Mouse (Mus musculus): ENCODE measurements around the gene Scrn3. TPM values are rescaled to one million over a fixed set of nuclear protein-coding genes. Genes with fewer than 3 reads are reported as not detected.
A peak's percentile ranks its signal among the peaks of the same experiment; 100 is the strongest.

The Scrn3 gene
- total and polyA plus RNA-seq, 2 experiments: 16.0 to 41.3 TPM

DNA sequence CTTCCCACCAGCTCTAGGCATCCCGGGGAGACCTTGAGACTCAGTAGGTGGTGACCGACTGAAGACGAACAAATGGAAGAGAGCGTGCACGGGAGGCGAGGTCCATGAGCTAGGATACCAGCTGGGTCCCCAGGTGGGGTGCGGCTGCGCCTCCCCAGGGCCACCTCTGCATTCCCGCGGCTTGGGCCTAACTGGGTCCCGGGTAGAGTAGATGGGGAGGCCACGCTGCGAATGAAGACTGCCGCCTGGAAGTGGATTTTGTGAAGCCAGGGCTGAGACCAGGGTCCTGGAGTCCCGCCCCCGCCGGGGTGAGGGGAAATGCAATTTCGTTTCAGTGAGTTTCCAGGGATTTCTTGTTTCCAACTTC lies 34.7 kb upstream of the Scrn3 start:
- peaks cover 7% of the 10 kb centered on the region for H3K4me1 ChIP-seq (ENCODE audit: control insufficient read depth, insufficient read depth, low read length)
- no peak overlapping the region for H3K27ac ChIP-seq (replicated peaks; ENCODE audit: insufficient read depth, low read depth, low read length)
- no peak overlapping the region for H3K4me3 ChIP-seq (ENCODE audit: insufficient read depth, low read depth, low read length)
- TF ChIP-seq POLR2A (IDR thresholded peaks at IDR 0.05; ENCODE audit: extremely low read depth, insufficient read depth, low read length) (no peak), CTCF (IDR thresholded peaks at IDR 0.05; ENCODE audit: low read depth, low read length) (no peak)
- no peaks in the 10 kb centered on the region for H3K79me2 ChIP-seq (ENCODE audit: control insufficient read depth, insufficient read depth, low read length)
- no peaks in the 10 kb centered on the region for H3K36me3 ChIP-seq (ENCODE audit: control insufficient read depth, insufficient read depth, low read length)
- WGBS: 8% methylated on average over 18 of the region's 18 CpGs
- DNase-seq (ENCODE audit: extremely low read depth, low read depth, low spot score): no peak
- H3K9ac ChIP-seq (ENCODE audit: low read depth, low read length): no peak overlapping the region
- peaks cover 51% of the 10 kb centered on the region for H3K27me3 ChIP-seq (ENCODE audit: control insufficient read depth, insufficient read depth, low read length)

DNA sequence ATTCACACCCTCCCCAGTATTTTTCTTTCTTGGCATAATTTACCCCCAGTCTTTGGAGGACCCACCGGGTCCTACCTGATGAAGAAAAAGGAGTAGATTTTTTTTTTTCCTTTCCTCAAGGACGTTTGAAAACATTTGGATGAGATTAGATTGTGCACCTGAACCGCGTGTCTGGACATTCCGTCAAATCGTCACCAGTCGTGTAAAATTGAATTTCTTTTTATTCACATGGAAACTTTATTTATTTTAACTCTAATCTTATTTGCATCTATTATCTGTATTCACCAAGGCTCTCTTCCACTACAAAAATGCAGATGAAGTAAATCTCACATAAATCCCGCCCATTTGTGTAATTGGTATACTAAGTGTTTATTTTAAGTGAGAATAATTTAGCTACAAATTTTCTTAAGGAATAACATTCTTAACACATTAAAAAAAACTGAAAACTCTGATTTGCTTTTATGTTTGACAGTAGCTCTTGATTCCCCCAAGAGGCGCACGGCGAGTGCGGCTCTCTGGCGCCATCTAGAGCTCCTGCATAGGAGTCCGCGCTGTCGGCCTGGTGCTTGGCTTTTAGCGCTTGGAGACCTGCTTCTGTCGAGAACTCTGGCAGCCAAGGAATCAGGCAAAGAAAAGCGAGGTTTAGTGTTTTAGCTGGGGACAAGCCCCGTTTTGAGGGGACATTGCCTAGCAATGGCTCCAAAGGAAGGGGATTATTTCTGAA lies 34.1 kb upstream of the Scrn3 start:
- WGBS: 4% methylated on average over 20 of the region's 20 CpGs

DNA sequence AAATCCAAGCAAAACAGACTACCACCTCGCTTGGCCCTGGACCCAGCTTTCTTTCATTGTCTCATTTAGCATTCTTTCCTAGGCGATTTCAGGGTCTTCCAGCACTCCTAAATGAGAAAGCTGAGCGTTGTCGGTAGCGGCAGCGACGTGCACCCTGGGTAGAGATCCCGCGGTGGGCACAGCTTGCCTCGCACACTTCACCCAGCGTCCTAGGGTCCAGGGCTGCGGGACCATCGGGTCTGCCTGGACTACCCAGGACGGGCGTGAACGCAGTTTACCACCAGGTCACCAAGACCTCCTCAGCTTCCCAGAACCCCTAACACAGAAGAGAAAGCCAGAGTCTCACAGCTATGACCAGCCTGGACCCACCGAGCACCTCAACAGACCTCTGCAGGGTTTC lies 33.5 kb upstream of the Scrn3 start:
- Histone ChIP-seq H3K27me3 (ENCODE audit: control insufficient read depth, insufficient read depth, low read length) (peaks cover 40% of the 10 kb centered on the region), H3K27ac (replicated peaks; ENCODE audit: insufficient read depth, low read depth, low read length) (no peak overlapping the region), H3K4me3 (ENCODE audit: insufficient read depth, low read depth, low read length) (no peak overlapping the region), H3K9ac (ENCODE audit: low read depth, low read length) (no peak overlapping the region), H3K4me1 (ENCODE audit: control insufficient read depth, insufficient read depth, low read length) (peaks cover 3% of the 10 kb centered on the region), H3K79me2 (ENCODE audit: control insufficient read depth, insufficient read depth, low read length) (no peaks in the 10 kb centered on the region), H3K36me3 (ENCODE audit: control insufficient read depth, insufficient read depth, low read length) (no peaks in the 10 kb centered on the region)
- no peak for DNase-seq (ENCODE audit: extremely low read depth, low read depth, low spot score)
- 4% methylated on average over 17 of the region's 17 CpGs for WGBS
- TF ChIP-seq CTCF (IDR thresholded peaks at IDR 0.05; ENCODE audit: low read depth, low read length) (no peak), POLR2A (IDR thresholded peaks at IDR 0.05; ENCODE audit: extremely low read depth, insufficient read depth, low read length) (no peak)

More for the DNA sequence above, 34.1 kb upstream of the Scrn3 start:
- Histone ChIP-seq H3K4me3 (ENCODE audit: insufficient read depth, low read depth, low read length) (no peak overlapping the region), H3K4me1 (ENCODE audit: control insufficient read depth, insufficient read depth, low read length) (peaks cover 3% of the 10 kb centered on the region), H3K27me3 (ENCODE audit: control insufficient read depth, insufficient read depth, low read length) (peaks cover 45% of the 10 kb centered on the region), H3K9ac (ENCODE audit: low read depth, low read length) (no peak overlapping the region), H3K79me2 (ENCODE audit: control insufficient read depth, insufficient read depth, low read length) (no peaks in the 10 kb centered on the region), H3K27ac (replicated peaks; ENCODE audit: insufficient read depth, low read depth, low read length) (no peak overlapping the region), H3K36me3 (ENCODE audit: control insufficient read depth, insufficient read depth, low read length) (no peaks in the 10 kb centered on the region)
- TF ChIP-seq CTCF (IDR thresholded peaks at IDR 0.05; ENCODE audit: low read depth, low read length): peak; percentile 98
- TF ChIP-seq POLR2A (IDR thresholded peaks at IDR 0.05; ENCODE audit: extremely low read depth, insufficient read depth, low read length): no peak
- DNase-seq (ENCODE audit: extremely low read depth, low read depth, low spot score): peak; percentile 67

DNA sequence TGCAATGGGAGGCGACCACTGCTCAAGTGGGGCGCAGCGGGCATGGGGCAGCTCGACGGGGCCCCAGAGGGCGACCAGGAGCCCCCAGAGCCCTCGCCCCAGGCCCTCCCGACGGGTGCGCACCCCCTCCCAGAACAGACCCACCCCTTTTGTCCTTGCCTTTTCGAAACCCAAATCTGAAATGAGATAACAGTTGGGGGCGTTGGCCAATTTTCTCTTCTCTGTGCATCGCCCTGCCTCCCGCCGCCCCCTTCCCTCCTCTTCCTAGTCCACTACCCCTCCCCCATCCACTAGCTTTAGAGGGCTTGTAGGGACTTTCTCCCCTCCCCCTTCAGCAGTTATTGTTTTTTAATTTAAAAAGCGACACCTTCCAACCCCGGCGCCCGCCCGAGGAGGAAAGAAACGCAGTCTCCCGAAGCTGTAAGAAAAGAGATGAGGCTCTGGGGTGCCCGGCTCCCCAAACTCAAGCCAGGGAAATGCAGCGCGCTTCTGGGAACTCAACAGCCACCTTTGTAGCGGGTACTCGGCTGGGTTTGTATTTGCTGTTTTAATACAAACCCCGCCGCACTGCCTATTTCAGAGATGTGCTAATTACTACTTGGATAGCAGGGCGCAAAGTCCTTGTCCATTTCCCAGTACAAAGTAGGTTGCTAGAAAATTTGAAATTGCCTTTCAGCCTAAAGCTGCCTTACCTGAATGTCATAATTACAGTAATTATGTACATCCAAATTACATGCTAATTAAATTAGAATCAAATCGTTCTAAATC lies 32.9 kb upstream of the Scrn3 start:
- H3K27ac ChIP-seq (replicated peaks; ENCODE audit: insufficient read depth, low read depth, low read length): no peak overlapping the region
- peaks cover 2% of the 10 kb centered on the region; the same call in 1 of the 2 replicates for H3K4me1 ChIP-seq (ENCODE audit: control insufficient read depth, insufficient read depth, low read length)
- no peak for DNase-seq (ENCODE audit: extremely low read depth, low read depth, low spot score)
- H3K27me3 ChIP-seq (ENCODE audit: control insufficient read depth, insufficient read depth, low read length): peaks cover 34% of the 10 kb centered on the region
- no peak overlapping the region for H3K4me3 ChIP-seq (ENCODE audit: insufficient read depth, low read depth, low read length)
- TF ChIP-seq CTCF (IDR thresholded peaks at IDR 0.05; ENCODE audit: low read depth, low read length): no peak
- no peak for TF ChIP-seq POLR2A (IDR thresholded peaks at IDR 0.05; ENCODE audit: extremely low read depth, insufficient read depth, low read length)
- H3K79me2 ChIP-seq (ENCODE audit: control insufficient read depth, insufficient read depth, low read length): no peaks in the 10 kb centered on the region
- WGBS: 6% methylated on average over 31 of the region's 31 CpGs
- H3K9ac ChIP-seq (ENCODE audit: low read depth, low read length): no peak overlapping the region
- H3K36me3 ChIP-seq (ENCODE audit: control insufficient read depth, insufficient read depth, low read length): no peaks in the 10 kb centered on the region

DNA sequence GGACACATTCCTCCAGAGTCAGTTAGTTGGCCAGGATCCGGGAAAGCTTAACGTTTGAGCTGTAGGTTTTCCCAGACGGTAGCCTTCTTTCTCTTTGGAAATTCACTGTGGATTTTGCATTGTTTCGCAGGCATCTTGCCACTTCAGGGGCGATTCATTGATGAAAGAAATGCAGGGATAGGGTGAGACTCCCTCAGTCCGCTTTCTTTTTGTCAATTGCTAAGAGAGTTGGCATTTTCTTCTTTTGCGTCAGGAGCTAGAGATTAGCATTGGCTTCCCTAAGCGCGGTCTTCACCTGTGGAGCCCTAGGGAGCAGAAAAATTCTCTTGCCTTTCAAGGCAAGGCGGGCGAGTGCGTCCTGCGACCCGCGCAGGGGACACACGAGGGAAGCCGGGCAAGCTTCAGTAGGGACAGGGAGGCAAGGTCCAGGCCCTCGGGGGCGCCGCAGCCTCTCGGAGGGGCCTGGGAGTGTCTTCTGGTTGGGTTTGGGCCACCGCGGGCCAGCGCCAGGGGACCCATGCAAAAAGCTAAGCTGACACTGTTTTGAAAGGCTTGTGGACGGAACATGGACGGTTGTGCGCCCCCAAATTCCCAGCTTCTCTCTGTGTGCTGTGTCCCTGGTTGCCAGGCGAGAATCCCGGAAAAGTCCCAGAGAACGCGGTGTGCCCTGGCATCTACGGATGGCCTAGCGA lies 31.9 kb upstream of the Scrn3 start:
- H3K4me1 ChIP-seq (ENCODE audit: control insufficient read depth, insufficient read depth, low read length): 0 out of 2 replicates have a peak, but pooled peaks cover 2% of the 10 kb centered on the region
- H3K36me3 ChIP-seq (ENCODE audit: control insufficient read depth, insufficient read depth, low read length): peaks cover 4% of the 10 kb centered on the region; the same call in 1 of the 2 replicates
- no peak overlapping the region for H3K4me3 ChIP-seq (ENCODE audit: insufficient read depth, low read depth, low read length)
- 6% methylated on average over 33 of the region's 33 CpGs for WGBS
- no peak for DNase-seq (ENCODE audit: extremely low read depth, low read depth, low spot score)
- no peak overlapping the region for H3K27ac ChIP-seq (replicated peaks; ENCODE audit: insufficient read depth, low read depth, low read length)
- H3K27me3 ChIP-seq (ENCODE audit: control insufficient read depth, insufficient read depth, low read length): peaks cover 30% of the 10 kb centered on the region
- H3K79me2 ChIP-seq (ENCODE audit: control insufficient read depth, insufficient read depth, low read length): no peaks in the 10 kb centered on the region
- no peak for TF ChIP-seq CTCF (IDR thresholded peaks at IDR 0.05; ENCODE audit: low read depth, low read length)
- TF ChIP-seq POLR2A (IDR thresholded peaks at IDR 0.05; ENCODE audit: extremely low read depth, insufficient read depth, low read length): no peak
- H3K9ac ChIP-seq (ENCODE audit: low read depth, low read length): no peak overlapping the region

Data from liver, adult 2 months (tissue).